Mouse (Mus musculus) forebrain, embryonic 12.5 days (tissue): ENCODE measurements at regions not wholly inside any gene's neighbourhood (a gene's known extent, or its start where the extent isn't known, plus 50 kb on each side); places are given as distances from the start of the nearest gene placed in this dataset.

Experiments used
- ATAC-seq: fragments of 200-750 bp; cut with Nextera tagmentation; 2 replicates; pipeline ENCODE4 v1.8.0; 2017; ENCODE audit warnings: moderate TSS enrichment; ENCODE audit not compliant: low FRiP score
- H3K27ac ChIP-seq: fragments of 300-500 bp; sonication (generic); 2 replicates; pipeline ENCODE4 v1.5.1; 2016; ENCODE audit warnings: mild to moderate bottlenecking
- H3K27me3 ChIP-seq: fragments of 300-500 bp; sonication (generic); 2 replicates; pipeline ENCODE4 v1.6.1; 2016; ENCODE audit warnings: mild to moderate bottlenecking
- H3K36me3 ChIP-seq: fragments of 300-500 bp; sonication (generic); replicated peaks from 2 replicates; pipeline ENCODE4 v1.6.1; 2016; ENCODE audit warnings: mild to moderate bottlenecking
- H3K4me1 ChIP-seq: fragments of 300-500 bp; sonication (generic); 2 replicates; pipeline ENCODE4 v1.6.1; 2016
- H3K4me2 ChIP-seq: fragments of 300-500 bp; sonication (generic); 2 replicates; pipeline ENCODE4 v1.6.1; 2016; ENCODE audit warnings: mild to moderate bottlenecking, moderate library complexity
- H3K4me3 ChIP-seq: fragments of 300-500 bp; sonication (generic); replicated peaks from 2 replicates; pipeline ENCODE4 v1.5.1; 2016; ENCODE audit warnings: mild to moderate bottlenecking
- H3K9ac ChIP-seq: fragments of 300-500 bp; sonication (generic); 2 replicates; pipeline ENCODE4 v1.6.1; 2016; ENCODE audit warnings: mild to moderate bottlenecking
- H3K9me3 ChIP-seq: fragments of 300-500 bp; sonication (generic); 2 replicates; pipeline ENCODE4 v1.6.1; 2016
- WGBS: fragments of 180-500 bp; shearing (Covaris S2); methylation state at CpG from one replicate; pipeline ENCODE4 v1.1.7; 2016; 5-methylcytosine and 5-hydroxymethylcytosine counted together

DNA sequence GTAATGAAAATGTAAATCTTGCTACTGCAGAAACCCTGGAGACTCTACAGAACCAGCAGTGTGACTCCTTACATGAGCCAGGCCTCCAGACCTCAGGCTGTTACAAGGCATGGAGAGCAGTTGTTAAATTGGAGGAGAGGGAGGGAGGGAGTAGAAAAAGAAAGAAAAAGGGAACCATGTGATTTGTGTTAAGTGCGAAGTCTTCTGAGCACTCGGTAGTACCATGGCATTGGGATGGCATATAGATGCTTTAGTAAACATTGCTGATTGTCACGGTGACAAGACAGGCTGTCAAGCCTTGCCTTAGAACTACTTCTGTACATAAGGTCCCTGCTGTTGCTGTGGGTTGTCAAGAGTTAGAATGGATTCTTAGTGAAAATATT, 189.6 kb upstream of the Dph6 start:
- Histone ChIP-seq H3K4me3 (no peak overlapping the region), H3K4me2 (no peak overlapping the region), H3K27me3 (no peaks in the 10 kb centered on the region), H3K9me3 (no peaks in the 10 kb centered on the region), H3K27ac (no peak overlapping the region), H3K36me3 (no peaks in the 10 kb centered on the region), H3K4me1 (no peaks in the 10 kb centered on the region), H3K9ac (no peak overlapping the region)
- WGBS: 84% methylated on average over 3 of the region's 3 CpGs
- no peak for ATAC-seq

- no peaks in the 10 kb centered on the region for H3K27me3 ChIP-seq
- H3K27ac ChIP-seq: no peak overlapping the region
- no peaks in the 10 kb centered on the region for H3K4me1 ChIP-seq
- no peaks in the 10 kb centered on the region for H3K9me3 ChIP-seq
- H3K4me3 ChIP-seq: no peak overlapping the region
- no peaks in the 10 kb centered on the region for H3K36me3 ChIP-seq
- no peak overlapping the region for H3K9ac ChIP-seq
- WGBS: 88% methylated on average over 5 of the region's 5 CpGs
- H3K4me2 ChIP-seq: no peak overlapping the region
- no peak for ATAC-seq
Measured at GRCm38 (mm10) chr2:114848439-114848838, 193.7 kb upstream of the Dph6 start.

- H3K9me3 ChIP-seq: no peaks in the 10 kb centered on the region
- H3K27me3 ChIP-seq: no peaks in the 10 kb centered on the region
- no peak for ATAC-seq
- no peak overlapping the region for H3K4me2 ChIP-seq
- H3K9ac ChIP-seq: no peak overlapping the region
- no peaks in the 10 kb centered on the region for H3K36me3 ChIP-seq
- H3K4me3 ChIP-seq: no peak overlapping the region
- no peak overlapping the region for H3K27ac ChIP-seq
- WGBS: 96% methylated on average over 2 of the region's 2 CpGs
- no peaks in the 10 kb centered on the region for H3K4me1 ChIP-seq
Measured at GRCm38 (mm10) chr2:114848914-114849313, 194.2 kb upstream of the Dph6 start.

DNA sequence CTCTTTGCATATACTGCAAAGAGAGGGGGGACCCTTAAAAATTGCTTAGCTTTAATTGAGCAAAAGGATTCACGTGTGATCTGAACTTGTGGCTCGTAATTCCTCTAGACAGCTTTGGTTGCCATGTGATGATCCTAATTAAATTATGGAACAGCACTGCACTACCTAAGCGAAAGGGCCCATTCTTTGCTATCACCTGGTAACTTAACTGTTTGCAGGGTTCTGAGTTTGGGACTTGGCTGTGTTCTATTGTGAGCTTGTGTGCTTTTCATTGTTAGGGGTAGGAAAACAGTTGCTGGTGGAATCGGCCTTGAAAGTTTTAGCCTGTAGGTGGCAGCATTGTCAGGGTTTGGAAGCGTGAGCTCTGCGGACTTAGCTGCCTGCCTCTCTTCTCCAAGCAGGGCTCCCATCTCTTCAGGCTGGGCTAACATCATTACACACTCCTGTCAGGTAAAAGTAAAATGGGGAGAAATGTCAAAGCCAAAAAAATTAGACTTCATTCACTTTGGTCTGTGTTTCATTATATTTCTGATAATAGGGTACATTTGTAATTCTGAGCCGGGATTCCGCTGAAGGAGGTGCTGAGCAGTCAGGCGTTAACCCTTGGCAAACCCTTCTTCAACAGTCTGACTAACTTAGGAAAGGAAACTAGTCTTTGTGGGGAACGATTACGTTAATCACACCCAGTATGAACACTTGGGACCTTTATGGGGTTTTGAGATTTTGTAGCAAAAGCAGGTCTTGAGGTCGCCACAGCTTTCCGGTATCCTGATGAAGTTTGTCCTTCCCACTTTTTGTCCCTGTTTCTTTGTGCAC, 199.2 kb upstream of the Dph6 start:
- Histone ChIP-seq H3K4me3 (no peak overlapping the region), H3K36me3 (no peaks in the 10 kb centered on the region), H3K9ac (no peak overlapping the region), H3K4me1 (no peaks in the 10 kb centered on the region), H3K27ac (no peak overlapping the region), H3K4me2 (no peak overlapping the region), H3K9me3 (no peaks in the 10 kb centered on the region), H3K27me3 (no peaks in the 10 kb centered on the region; the same call in 1 of the 2 replicates)
- WGBS: 29% methylated on average over 13 of the region's 13 CpGs
- peak; percentile 88 for ATAC-seq

- Histone ChIP-seq H3K9me3 (no peaks in the 10 kb centered on the region), H3K9ac (no peak overlapping the region), H3K27me3 (no peaks in the 10 kb centered on the region), H3K4me3 (no peak overlapping the region), H3K4me2 (no peak overlapping the region), H3K4me1 (peaks cover 11% of the 10 kb centered on the region; the same call in 1 of the 2 replicates), H3K36me3 (no peaks in the 10 kb centered on the region), H3K27ac (no peak overlapping the region)
- peak; percentile 84 for ATAC-seq
- WGBS: 33% methylated on average over 7 of the region's 7 CpGs
Measured at GRCm38 (mm10) chr2:114872272-114872671, 217.5 kb upstream of the Dph6 start.

DNA sequence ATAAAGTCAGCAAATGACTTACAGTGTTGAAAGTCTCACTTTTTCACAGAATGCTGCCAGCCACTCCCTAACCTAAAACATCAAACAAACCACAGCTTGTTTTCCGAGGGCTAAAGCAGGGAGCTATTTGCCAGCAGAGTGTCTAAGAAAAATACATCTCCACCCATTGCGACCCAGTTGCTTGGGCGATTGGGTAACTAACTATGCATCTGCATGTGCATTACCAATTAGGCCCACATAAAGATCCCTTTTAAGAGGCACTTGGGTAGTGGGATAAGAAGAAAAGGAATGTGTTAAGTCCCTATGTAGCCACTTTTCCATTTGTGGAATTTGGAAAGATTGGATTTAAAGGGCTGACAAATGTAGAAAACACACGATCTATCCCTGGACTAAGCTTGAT, 218.3 kb upstream of the Dph6 start:
- ATAC-seq: peak; percentile 45; the same call in 1 of the 2 replicates
- H3K27me3 ChIP-seq: no peaks in the 10 kb centered on the region
- H3K9ac ChIP-seq: no peak overlapping the region
- no peak overlapping the region for H3K4me2 ChIP-seq
- H3K27ac ChIP-seq: no peak overlapping the region
- H3K9me3 ChIP-seq: no peaks in the 10 kb centered on the region
- 34% methylated on average over 4 of the region's 4 CpGs for WGBS
- H3K4me3 ChIP-seq: no peak overlapping the region
- H3K36me3 ChIP-seq: no peaks in the 10 kb centered on the region
- H3K4me1 ChIP-seq: peaks cover 11% of the 10 kb centered on the region; the same call in 1 of the 2 replicates

- WGBS: 61% methylated on average over 2 of the region's 2 CpGs
- Histone ChIP-seq H3K4me3 (no peak overlapping the region), H3K27ac (no peak overlapping the region), H3K4me2 (no peak overlapping the region), H3K36me3 (no peaks in the 10 kb centered on the region), H3K4me1 (peaks cover 3% of the 10 kb centered on the region; the same call in 1 of the 2 replicates), H3K27me3 (no peaks in the 10 kb centered on the region), H3K9me3 (no peaks in the 10 kb centered on the region), H3K9ac (no peak overlapping the region)
- ATAC-seq: no peak
Measured at GRCm38 (mm10) chr2:114879084-114879483, 224.3 kb upstream of the Dph6 start.

DNA sequence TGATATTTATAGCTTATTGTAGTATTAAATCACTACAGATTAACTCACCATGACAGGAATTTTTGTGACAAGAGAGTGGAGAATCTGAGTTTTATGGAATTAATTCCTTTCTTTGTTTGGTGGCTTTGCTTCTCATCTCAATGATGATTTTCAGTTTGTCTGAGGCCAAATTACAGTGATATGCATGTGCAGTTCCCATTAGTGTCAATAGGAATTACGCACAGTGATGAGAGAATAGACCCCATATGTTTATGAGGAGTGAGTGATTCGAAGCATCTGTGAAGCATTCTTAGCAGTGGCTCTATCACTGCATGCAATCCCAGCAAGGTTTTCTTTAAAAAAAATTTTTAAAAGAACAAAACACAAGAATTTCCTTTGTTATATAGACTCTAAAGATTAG, 225.0 kb upstream of the Dph6 start:
- Histone ChIP-seq H3K36me3 (no peaks in the 10 kb centered on the region), H3K4me1 (peaks cover 3% of the 10 kb centered on the region; the same call in 1 of the 2 replicates), H3K9me3 (no peaks in the 10 kb centered on the region), H3K4me3 (no peak overlapping the region), H3K27ac (no peak overlapping the region), H3K27me3 (no peaks in the 10 kb centered on the region), H3K9ac (no peak overlapping the region), H3K4me2 (no peak overlapping the region)
- no peak for ATAC-seq
- WGBS: 66% methylated on average over 2 of the region's 2 CpGs

- H3K4me1 ChIP-seq: no peaks in the 10 kb centered on the region
- H3K36me3 ChIP-seq: no peaks in the 10 kb centered on the region
- 90% methylated on average over 2 of the region's 2 CpGs for WGBS
- no peak overlapping the region for H3K4me2 ChIP-seq
- H3K9ac ChIP-seq: no peak overlapping the region
- no peak overlapping the region for H3K27ac ChIP-seq
- H3K4me3 ChIP-seq: no peak overlapping the region
- no peaks in the 10 kb centered on the region for H3K9me3 ChIP-seq
- no peaks in the 10 kb centered on the region for H3K27me3 ChIP-seq
- no peak for ATAC-seq
Measured at GRCm38 (mm10) chr2:114885734-114886260, 231.0 kb upstream of the Dph6 start.

GRCm38 (mm10) chr2:114898812-114899211, 244.0 kb upstream of the Dph6 start:
- Histone ChIP-seq H3K36me3 (no peaks in the 10 kb centered on the region), H3K27ac (no peak overlapping the region), H3K9ac (no peak overlapping the region), H3K9me3 (no peaks in the 10 kb centered on the region), H3K4me1 (no peaks in the 10 kb centered on the region), H3K4me3 (no peak overlapping the region), H3K4me2 (no peak overlapping the region), H3K27me3 (no peaks in the 10 kb centered on the region)
- ATAC-seq: no peak
- 90% methylated on average over 2 of the region's 2 CpGs for WGBS

DNA sequence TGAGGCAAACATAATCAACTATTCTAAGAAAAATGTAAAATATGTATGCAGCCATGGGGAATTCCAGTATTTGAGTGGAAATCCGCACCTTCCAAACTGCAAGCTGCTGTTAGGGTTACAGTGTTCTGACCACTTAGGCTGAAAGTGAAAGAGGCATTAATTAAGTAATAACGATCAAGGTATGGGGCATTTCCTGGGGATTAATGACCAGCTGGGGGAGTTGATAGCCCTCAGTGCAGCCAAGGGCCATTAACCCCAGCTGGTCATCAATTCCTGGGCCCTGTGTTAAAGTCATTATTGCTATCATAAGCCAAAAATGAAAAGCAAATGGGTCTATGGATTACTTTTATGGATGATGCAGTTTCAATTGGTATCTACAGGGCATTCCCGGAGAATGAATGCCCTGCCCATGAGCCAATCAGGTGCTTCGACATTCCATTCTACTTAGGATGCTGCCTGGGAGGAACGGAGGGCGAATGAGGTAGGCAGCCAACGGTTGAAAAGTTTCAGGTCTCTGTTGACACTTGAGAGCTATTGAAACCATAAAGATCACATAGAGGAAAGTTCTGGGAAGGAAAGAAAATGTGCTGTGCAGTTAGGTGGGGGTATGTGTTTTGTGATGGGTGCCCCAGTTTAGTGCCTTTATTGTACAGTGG, 257.2 kb upstream of the Dph6 start:
- ATAC-seq: no peak
- Histone ChIP-seq H3K9me3 (no peaks in the 10 kb centered on the region), H3K9ac (no peak overlapping the region), H3K27ac (no peak overlapping the region), H3K4me1 (no peaks in the 10 kb centered on the region; the same call in 1 of the 2 replicates), H3K4me3 (no peak overlapping the region), H3K36me3 (no peaks in the 10 kb centered on the region), H3K4me2 (no peak overlapping the region), H3K27me3 (no peaks in the 10 kb centered on the region)
- 65% methylated on average over 7 of the region's 7 CpGs for WGBS

GRCm38 (mm10) chr2:114915025-114915690, 260.4 kb upstream of the Dph6 start:
- Histone ChIP-seq H3K36me3 (no peaks in the 10 kb centered on the region), H3K27me3 (no peaks in the 10 kb centered on the region), H3K4me1 (no peaks in the 10 kb centered on the region; the same call in 1 of the 2 replicates), H3K27ac (no peak overlapping the region), H3K4me3 (no peak overlapping the region), H3K9me3 (no peaks in the 10 kb centered on the region), H3K4me2 (no peak overlapping the region), H3K9ac (no peak overlapping the region)
- ATAC-seq: no peak
- WGBS: 89% methylated on average over 6 of the region's 6 CpGs
